Mouse (Mus musculus) embryonic facial prominence, embryonic 11.5 days (tissue): ENCODE data around the gene Zfp229. TPM values are rescaled to one million over a fixed set of nuclear protein-coding genes. Genes with fewer than 3 reads are reported as not detected.
"Not testable (repeated sequence)": the region's sequence is repeated elsewhere in the genome, so short reads cannot be mapped to it uniquely, and the experiment has no call there.

ENCODE experiments used
- ATAC-seq: fragments of 200-750 bp; cut with Nextera tagmentation; replicated peaks from 2 replicates; pipeline ENCODE4 v1.8.0; 2017; ENCODE audit warnings: low read depth; ENCODE audit not compliant: insufficient number of reproducible peaks, low FRiP score, low TSS enrichment
- DNase-seq: peaks from one replicate; pipeline ENCODE4 v3.0.0-alpha.2; 2015; ENCODE audit warnings: low spot score
- H3K27ac ChIP-seq: fragments of 300-500 bp; sonication (generic); replicated peaks from 2 replicates; pipeline ENCODE4 v1.5.1; 2014; ENCODE audit warnings: mild to moderate bottlenecking, low read depth, low read length, control low read depth
- H3K27me3 ChIP-seq: fragments of 300-500 bp; sonication (generic); 2 replicates; pipeline ENCODE4 v1.6.1; 2014; ENCODE audit warnings: mild to moderate bottlenecking, low read length, moderate library complexity, mixed read lengths; ENCODE audit not compliant: control insufficient read depth, insufficient read depth
- H3K36me3 ChIP-seq: fragments of 300-500 bp; sonication (generic); replicated peaks from 2 replicates; pipeline ENCODE4 v1.6.1; 2014; ENCODE audit warnings: low read depth, mild to moderate bottlenecking, low read length, moderate library complexity, mixed read lengths; ENCODE audit not compliant: control insufficient read depth, insufficient read depth
- H3K4me1 ChIP-seq: fragments of 300-500 bp; sonication (generic); 2 replicates; pipeline ENCODE4 v1.6.1; 2014; ENCODE audit warnings: low read length, mixed read lengths; ENCODE audit not compliant: control insufficient read depth, insufficient read depth
- H3K4me2 ChIP-seq: fragments of 300-500 bp; sonication (generic); 2 replicates; pipeline ENCODE4 v1.6.1; 2014; ENCODE audit warnings: low read depth, mild to moderate bottlenecking, control low read depth, low read length, moderate library complexity
- H3K4me3 ChIP-seq: fragments of 300-500 bp; sonication (generic); 2 replicates; pipeline ENCODE4 v1.5.1; 2014; ENCODE audit warnings: low read depth, low read length, control low read depth
- H3K9ac ChIP-seq: fragments of 300-500 bp; sonication (generic); replicated peaks from 2 replicates; pipeline ENCODE4 v1.6.1; 2014; ENCODE audit warnings: mild to moderate bottlenecking, control low read depth, low read length
- H3K9me3 ChIP-seq: fragments of 300-500 bp; sonication (generic); replicated peaks from 2 replicates; pipeline ENCODE4 v1.6.1; 2016; ENCODE audit warnings: mild to moderate bottlenecking, low read length, inconsistent platforms, mixed read lengths; ENCODE audit not compliant: control insufficient read depth
- WGBS: fragments of 180-500 bp; shearing (Covaris S2); extraction: QIAGEN DNeasy Blood & Tissue Kit; methylation state at CpG from one replicate; pipeline ENCODE4 v1.1.7; 2014; 5-methylcytosine and 5-hydroxymethylcytosine counted together
- polyA plus RNA-seq: library from polyadenylated mRNA; unstranded; fragments of >200 nt; fragmentation: Nextera tagmentation; extraction: Ambion mirVana; gene quantifications from 2 replicates; pipeline ENCODE4 v1.2.1, GENCODE M21; 2014

Zfp229 gene
- 6.1 and 6.7 TPM in 2 replicates for polyA plus RNA-seq

GRCm38 (mm10) chr17:21730495-21730894, at the start of gene Zfp229:
Zfp229 (plus strand) TSS chr17:21730795.
- H3K4me2 ChIP-seq, H3K36me3 ChIP-seq, H3K4me1 ChIP-seq, H3K27ac ChIP-seq, H3K9ac ChIP-seq, DNase-seq, H3K4me3 ChIP-seq, ATAC-seq, H3K9me3 ChIP-seq, H3K27me3 ChIP-seq: not testable (repeated sequence)
- 96% methylated on average over 8 of the region's 22 CpGs for WGBS

GRCm38 (mm10) chr17:21691560-21691959, 39.0 kb upstream of the Zfp229 start, which contains the start of gene Gm10226:
Gm10226 (plus strand) TSS chr17:21691860.
- Histone ChIP-seq H3K9me3 (no peaks in the 10 kb centered on the region), H3K4me2 (no peak within 1 kb of the TSS), H3K4me3 (no peak within 1 kb of the TSS), H3K9ac (no peak within 1 kb of the TSS), H3K4me1 (no peaks in the 10 kb centered on the region), H3K36me3 (no peaks in the 10 kb centered on the region), H3K27me3 (no peaks in the 10 kb centered on the region), H3K27ac (no peak within 1 kb of the TSS)
- WGBS, result 84% methylated on average over 3 of the region's 3 CpGs
- DNase-seq (no peak), ATAC-seq (no peak)

- WGBS, result 76% methylated on average over 3 of the region's 3 CpGs
These were observed 37.3 kb upstream of the Zfp229 start for GRCm38 (mm10) chr17:21693342-21693741.

GRCm38 (mm10) chr17:21696073-21696472, 34.5 kb upstream of the Zfp229 start:
- Histone ChIP-seq H3K27ac (no peak overlapping the region), H3K4me1 (no peaks in the 10 kb centered on the region), H3K4me2 (no peak overlapping the region), H3K9ac (no peak overlapping the region), H3K4me3 (no peak overlapping the region), H3K9me3 (no peaks in the 10 kb centered on the region), H3K27me3 (no peaks in the 10 kb centered on the region), H3K36me3 (no peaks in the 10 kb centered on the region)
- no peak for ATAC-seq
- no peak for DNase-seq

More at GRCm38 (mm10) chr17:21693342-21693741, 37.3 kb upstream of the Zfp229 start:
- H3K4me3 ChIP-seq, result no peak overlapping the region
- no peaks in the 10 kb centered on the region for H3K4me1 ChIP-seq
- H3K9me3 ChIP-seq, result no peaks in the 10 kb centered on the region
- no peaks in the 10 kb centered on the region for H3K36me3 ChIP-seq
- H3K9ac ChIP-seq, result no peak overlapping the region
- no peaks in the 10 kb centered on the region for H3K27me3 ChIP-seq
- ATAC-seq, result no peak
- H3K27ac ChIP-seq, result no peak overlapping the region
- no peak overlapping the region for H3K4me2 ChIP-seq
- no peak for DNase-seq

- Histone ChIP-seq H3K36me3 (no peaks in the 10 kb centered on the region), H3K9me3 (no peaks in the 10 kb centered on the region), H3K9ac (no peak overlapping the region), H3K27me3 (no peaks in the 10 kb centered on the region), H3K4me2 (no peak overlapping the region), H3K27ac (no peak overlapping the region), H3K4me3 (no peak overlapping the region), H3K4me1 (no peaks in the 10 kb centered on the region)
- ATAC-seq (no peak), DNase-seq (no peak)
- 44% methylated on average over 5 of the region's 5 CpGs for WGBS
These were observed 28.0 kb upstream of the Zfp229 start for GRCm38 (mm10) chr17:21702281-21703240.

GRCm38 (mm10) chr17:21703414-21703813, 27.2 kb upstream of the Zfp229 start:
- H3K4me2 ChIP-seq, result no peak overlapping the region
- H3K36me3 ChIP-seq, result no peaks in the 10 kb centered on the region
- no peak overlapping the region for H3K4me3 ChIP-seq
- H3K27me3 ChIP-seq, result no peaks in the 10 kb centered on the region
- H3K9ac ChIP-seq, result no peak overlapping the region
- DNase-seq (no peak), ATAC-seq (no peak)
- no peaks in the 10 kb centered on the region for H3K4me1 ChIP-seq
- no peaks in the 10 kb centered on the region for H3K9me3 ChIP-seq
- no peak overlapping the region for H3K27ac ChIP-seq
- 91% methylated on average over 1 of the region's 1 CpGs for WGBS

GRCm38 (mm10) chr17:21707343-21707996, 23.1 kb upstream of the Zfp229 start, which contains the start of gene Zfp760:
Zfp760 (plus strand) TSS chr17:21707741.
- WGBS, result 5% methylated on average over 26 of the region's 26 CpGs

More at GRCm38 (mm10) chr17:21707343-21707996, 23.1 kb upstream of the Zfp229 start, which contains the start of gene Zfp760:
- DNase-seq (peak; percentile 95), ATAC-seq (peak; percentile 98)
- Histone ChIP-seq H3K9me3 (no peaks in the 10 kb centered on the region), H3K4me2 (peak within 1 kb of the TSS; percentile 51), H3K4me3 (peak within 1 kb of the TSS; percentile 59), H3K9ac (peak within 1 kb of the TSS; percentile 84), H3K27ac (peak within 1 kb of the TSS; percentile 90), H3K27me3 (no peaks in the 10 kb centered on the region), H3K4me1 (no peaks in the 10 kb centered on the region; the same call in 1 of the 2 replicates), H3K36me3 (no peaks in the 10 kb centered on the region; the same call in 1 of the 2 replicates)
